Mouse (Mus musculus) lung, postnatal 10 days (tissue): ENCODE data around the gene Mgat4e.
A peak's percentile ranks its signal among the peaks of the same experiment; 100 is the strongest.

Experiments
- DNase-seq: peaks from one replicate; pipeline ENCODE4 v3.0.0; 2021

Gene Mgat4e

GRCm38 (mm10) chr1:134549632-134550132 is at the start of gene Mgat4e:
Gene Mgat4e (minus strand): TSS chr1:134549682.
- no peak for DNase-seq

GRCm38 (mm10) chr1:134597339-134598054 is 48.0 kb upstream of the Mgat4e start:
- DNase-seq: no peak

GRCm38 (mm10) chr1:134591773-134592172 is 42.3 kb upstream of the Mgat4e start:
- DNase-seq: no peak

- no peak for DNase-seq
Observed at GRCm38 (mm10) chr1:134589676-134590075, 40.2 kb upstream of the Mgat4e start.

- no peak for DNase-seq
Observed at GRCm38 (mm10) chr1:134583560-134583959, 34.1 kb upstream of the Mgat4e start.

GRCm38 (mm10) chr1:134580796-134581195 is 31.3 kb upstream of the Mgat4e start:
- no peak for DNase-seq

GRCm38 (mm10) chr1:134577384-134578120 is 28.1 kb upstream of the Mgat4e start:
- DNase-seq: no peak

- no peak for DNase-seq
Observed at GRCm38 (mm10) chr1:134573932-134574315, 24.4 kb upstream of the Mgat4e start.

GRCm38 (mm10) chr1:134573300-134573931 is 23.9 kb upstream of the Mgat4e start:
- DNase-seq: no peak

GRCm38 (mm10) chr1:134570631-134571030 is 21.1 kb upstream of the Mgat4e start:
- no peak for DNase-seq

GRCm38 (mm10) chr1:134570171-134570570 is 20.7 kb upstream of the Mgat4e start:
- no peak for DNase-seq

GRCm38 (mm10) chr1:134567511-134567910 is 18.0 kb upstream of the Mgat4e start:
- DNase-seq: no peak

- no peak for DNase-seq
Observed at GRCm38 (mm10) chr1:134563726-134564125, 14.2 kb upstream of the Mgat4e start.

- DNase-seq: no peak
Observed at GRCm38 (mm10) chr1:134562457-134562856, 13.0 kb upstream of the Mgat4e start.

- DNase-seq: no peak
Observed at GRCm38 (mm10) chr1:134561770-134562143, 12.3 kb upstream of the Mgat4e start.

- DNase-seq: peak; percentile 50
Observed at GRCm38 (mm10) chr1:134560801-134561769, 11.6 kb upstream of the Mgat4e start.

- peak; percentile 52 for DNase-seq
Observed at GRCm38 (mm10) chr1:134560396-134560795, 10.9 kb upstream of the Mgat4e start.

- DNase-seq: peak; percentile 95
Observed at GRCm38 (mm10) chr1:134559976-134560375, 10.5 kb upstream of the Mgat4e start, which contains the start of gene Kdm5b. Gene Kdm5b (plus strand): TSS chr1:134560171.

- DNase-seq: no peak
Observed at GRCm38 (mm10) chr1:134559226-134559625, 9.7 kb upstream of the Mgat4e start.

GRCm38 (mm10) chr1:134558511-134558910 is 9.0 kb upstream of the Mgat4e start:
- DNase-seq: no peak

GRCm38 (mm10) chr1:134556671-134557218 is 7.3 kb upstream of the Mgat4e start:
- DNase-seq: peak; percentile 98
